Mouse (Mus musculus) liver, embryonic 13.5 days (tissue): Measurements from ENCODE around the gene Dlx4. TPM values are rescaled to one million over a fixed set of nuclear protein-coding genes. Genes with fewer than 3 reads are reported as not detected.

ENCODE experiments used
- ATAC-seq: fragments of 200-750 bp; cut with Nextera tagmentation; 2 replicates; pipeline ENCODE4 v1.8.0; 2017; ENCODE audit warnings: low read depth, mild to moderate bottlenecking, moderate number of reproducible peaks, moderate library complexity
- DNase-seq: peaks from one replicate; pipeline ENCODE4 v3.0.0; 2022
- H3K27ac ChIP-seq: fragments of 300-500 bp; sonication (generic); 2 replicates; pipeline ENCODE4 v1.5.1; 2015; ENCODE audit warnings: moderate library complexity, mild to moderate bottlenecking, inconsistent platforms
- H3K27me3 ChIP-seq: fragments of 300-500 bp; sonication (generic); 2 replicates; pipeline ENCODE4 v1.6.1; 2015; ENCODE audit warnings: mild to moderate bottlenecking, inconsistent platforms
- H3K36me3 ChIP-seq: fragments of 300-500 bp; sonication (generic); 2 replicates; pipeline ENCODE4 v1.6.1; 2015; ENCODE audit warnings: mild to moderate bottlenecking, inconsistent platforms
- H3K4me1 ChIP-seq: fragments of 300-500 bp; sonication (generic); replicated peaks from 2 replicates; pipeline ENCODE4 v1.6.1; 2015; ENCODE audit warnings: inconsistent platforms
- H3K4me2 ChIP-seq: fragments of 300-500 bp; sonication (generic); 2 replicates; pipeline ENCODE4 v1.6.1; 2015; ENCODE audit warnings: inconsistent platforms, mild to moderate bottlenecking, moderate library complexity
- H3K4me3 ChIP-seq: fragments of 300-500 bp; sonication (generic); replicated peaks from 2 replicates; pipeline ENCODE4 v1.5.1; 2015; ENCODE audit warnings: mild to moderate bottlenecking, inconsistent platforms
- H3K9ac ChIP-seq: fragments of 300-500 bp; sonication (generic); 2 replicates; pipeline ENCODE4 v1.6.1; 2015; ENCODE audit warnings: mild to moderate bottlenecking, inconsistent platforms
- H3K9me3 ChIP-seq: fragments of 300-500 bp; sonication (generic); replicated peaks from 2 replicates; pipeline ENCODE4 v1.6.1; 2016; ENCODE audit warnings: inconsistent platforms
- WGBS: fragments of 180-500 bp; shearing (Covaris S2); methylation state at CpG from one replicate; pipeline ENCODE4 v1.1.7; 2015; ENCODE audit not compliant: insufficient replicate concordance; 5-methylcytosine and 5-hydroxymethylcytosine counted together
- polyA plus RNA-seq: library from polyadenylated mRNA; unstranded; fragments of >200 nt; fragmentation: Nextera tagmentation; extraction: Ambion mirVana; gene quantifications from 2 replicates; pipeline ENCODE4 v1.2.1, GENCODE M21; 2015

Dlx4 gene
- polyA plus RNA-seq, result 0.09 TPM in 1 of 2 replicates, not detected in the other

GRCm38 (mm10) chr11:95145851-95146403 lies at the start of gene Dlx4:
TSS of gene Dlx4 (minus strand) at chr11:95146263.
- Histone ChIP-seq H3K4me2 (peak within 1 kb of the TSS; percentile 66), H3K36me3 (no peaks in the 10 kb centered on the region), H3K4me3 (peak within 1 kb of the TSS; percentile 52), H3K27me3 (peaks cover 100% of the 10 kb centered on the region), H3K9ac (no peak within 1 kb of the TSS), H3K27ac (no peak within 1 kb of the TSS), H3K4me1 (peaks cover 23% of the 10 kb centered on the region), H3K9me3 (no peaks in the 10 kb centered on the region)
- under 1% methylated on average over 48 of the region's 48 CpGs for WGBS
- ATAC-seq (no peak), DNase-seq (no peak)

- ATAC-seq (peak; percentile 39; the same call in 1 of the 2 replicates), DNase-seq (no peak)
- Histone ChIP-seq H3K4me1 (no peaks in the 10 kb centered on the region; the same call in 1 of the 2 replicates), H3K4me2 (no peak overlapping the region), H3K4me3 (no peak overlapping the region), H3K27me3 (peaks cover 36% of the 10 kb centered on the region), H3K27ac (no peak overlapping the region), H3K9ac (no peak overlapping the region), H3K9me3 (no peaks in the 10 kb centered on the region), H3K36me3 (no peaks in the 10 kb centered on the region)
- WGBS, result 42% methylated on average over 11 of the region's 11 CpGs
Observed at GRCm38 (mm10) chr11:95189863-95190262, 43.8 kb upstream of the Dlx4 start.

GRCm38 (mm10) chr11:95186826-95187225 lies 40.8 kb upstream of the Dlx4 start:
- no peak overlapping the region for H3K4me2 ChIP-seq
- H3K4me1 ChIP-seq, result no peaks in the 10 kb centered on the region; the same call in 1 of the 2 replicates
- H3K9me3 ChIP-seq, result no peaks in the 10 kb centered on the region
- DNase-seq, result no peak
- no peak overlapping the region for H3K9ac ChIP-seq
- no peak overlapping the region for H3K27ac ChIP-seq
- no peaks in the 10 kb centered on the region for H3K36me3 ChIP-seq
- WGBS, result 69% methylated on average over 7 of the region's 7 CpGs
- no peak for ATAC-seq
- no peak overlapping the region for H3K4me3 ChIP-seq
- H3K27me3 ChIP-seq, result peaks cover 45% of the 10 kb centered on the region

- ATAC-seq (no peak), DNase-seq (no peak)
- H3K9me3 ChIP-seq, result no peaks in the 10 kb centered on the region
- 25% methylated on average over 11 of the region's 11 CpGs for WGBS
- H3K27me3 ChIP-seq, result peaks cover 41% of the 10 kb centered on the region
- H3K4me1 ChIP-seq, result no peaks in the 10 kb centered on the region; the same call in 1 of the 2 replicates
- no peak overlapping the region for H3K9ac ChIP-seq
- H3K4me3 ChIP-seq, result no peak overlapping the region
- H3K4me2 ChIP-seq, result no peak overlapping the region
- H3K36me3 ChIP-seq, result no peaks in the 10 kb centered on the region
- H3K27ac ChIP-seq, result no peak overlapping the region
Observed at GRCm38 (mm10) chr11:95185700-95186099, 39.6 kb upstream of the Dlx4 start.

- H3K9ac ChIP-seq, result no peak overlapping the region
- peaks cover 46% of the 10 kb centered on the region for H3K27me3 ChIP-seq
- no peaks in the 10 kb centered on the region for H3K36me3 ChIP-seq
- no peak for ATAC-seq
- no peak for DNase-seq
- no peaks in the 10 kb centered on the region; the same call in 1 of the 2 replicates for H3K4me1 ChIP-seq
- H3K4me3 ChIP-seq, result no peak overlapping the region
- no peaks in the 10 kb centered on the region for H3K9me3 ChIP-seq
- no peak overlapping the region for H3K4me2 ChIP-seq
- 26% methylated on average over 5 of the region's 5 CpGs for WGBS
- no peak overlapping the region for H3K27ac ChIP-seq
Observed at GRCm38 (mm10) chr11:95184561-95184960, 38.5 kb upstream of the Dlx4 start.

- WGBS, result 56% methylated on average over 12 of the region's 12 CpGs
- H3K27me3 ChIP-seq, result peaks cover 33% of the 10 kb centered on the region; the same call in 1 of the 2 replicates
- no peak overlapping the region for H3K9ac ChIP-seq
- H3K4me2 ChIP-seq, result no peak overlapping the region
- H3K9me3 ChIP-seq, result no peaks in the 10 kb centered on the region
- no peak overlapping the region for H3K27ac ChIP-seq
- H3K36me3 ChIP-seq, result no peaks in the 10 kb centered on the region
- ATAC-seq, result no peak
- H3K4me1 ChIP-seq, result no peaks in the 10 kb centered on the region
- H3K4me3 ChIP-seq, result no peak overlapping the region
- no peak for DNase-seq
Observed at GRCm38 (mm10) chr11:95179311-95179710, 33.2 kb upstream of the Dlx4 start.

- H3K4me3 ChIP-seq, result no peak overlapping the region
- 60% methylated on average over 5 of the region's 5 CpGs for WGBS
- ATAC-seq (no peak), DNase-seq (no peak)
- H3K27ac ChIP-seq, result no peak overlapping the region
- peaks cover 6% of the 10 kb centered on the region; the same call in 1 of the 2 replicates for H3K4me1 ChIP-seq
- H3K9me3 ChIP-seq, result no peaks in the 10 kb centered on the region
- peaks cover 6% of the 10 kb centered on the region; the same call in 1 of the 2 replicates for H3K27me3 ChIP-seq
- H3K9ac ChIP-seq, result no peak overlapping the region
- H3K4me2 ChIP-seq, result no peak overlapping the region
- H3K36me3 ChIP-seq, result no peaks in the 10 kb centered on the region
Observed at GRCm38 (mm10) chr11:95165857-95166256, 19.8 kb upstream of the Dlx4 start.

GRCm38 (mm10) chr11:95161708-95162107 lies 15.6 kb upstream of the Dlx4 start:
- DNase-seq, result no peak
- no peak for ATAC-seq
- H3K4me3 ChIP-seq, result no peak overlapping the region

GRCm38 (mm10) chr11:95160693-95161092 lies 14.6 kb upstream of the Dlx4 start:
- no peaks in the 10 kb centered on the region for H3K9me3 ChIP-seq
- H3K4me2 ChIP-seq, result no peak overlapping the region
- ATAC-seq, result no peak
- no peak for DNase-seq
- no peak overlapping the region for H3K9ac ChIP-seq
- H3K4me3 ChIP-seq, result no peak overlapping the region
- peaks cover 2% of the 10 kb centered on the region; the same call in 1 of the 2 replicates for H3K4me1 ChIP-seq
- no peaks in the 10 kb centered on the region for H3K36me3 ChIP-seq
- peaks cover 12% of the 10 kb centered on the region; the same call in 1 of the 2 replicates for H3K27me3 ChIP-seq
- no peak overlapping the region for H3K27ac ChIP-seq
- 31% methylated on average over 7 of the region's 7 CpGs for WGBS

More at GRCm38 (mm10) chr11:95161708-95162107, 15.6 kb upstream of the Dlx4 start:
- H3K4me2 ChIP-seq, result no peak overlapping the region
- no peaks in the 10 kb centered on the region for H3K36me3 ChIP-seq
- H3K27ac ChIP-seq, result no peak overlapping the region
- peaks cover 12% of the 10 kb centered on the region; the same call in 1 of the 2 replicates for H3K27me3 ChIP-seq
- WGBS, result 47% methylated on average over 4 of the region's 4 CpGs
- H3K9ac ChIP-seq, result no peak overlapping the region
- peaks cover 6% of the 10 kb centered on the region; the same call in 1 of the 2 replicates for H3K4me1 ChIP-seq
- no peaks in the 10 kb centered on the region for H3K9me3 ChIP-seq

GRCm38 (mm10) chr11:95159763-95160371 lies 13.8 kb upstream of the Dlx4 start:
- no peak overlapping the region for H3K27ac ChIP-seq
- no peaks in the 10 kb centered on the region for H3K9me3 ChIP-seq
- no peaks in the 10 kb centered on the region for H3K36me3 ChIP-seq
- DNase-seq (no peak), ATAC-seq (no peak)
- H3K9ac ChIP-seq, result no peak overlapping the region
- H3K4me1 ChIP-seq, result no peaks in the 10 kb centered on the region
- no peak overlapping the region for H3K4me2 ChIP-seq
- WGBS, result 67% methylated on average over 8 of the region's 8 CpGs
- H3K27me3 ChIP-seq, result peaks cover 15% of the 10 kb centered on the region; the same call in 1 of the 2 replicates
- H3K4me3 ChIP-seq, result no peak overlapping the region

GRCm38 (mm10) chr11:95157872-95158271 lies 11.8 kb upstream of the Dlx4 start:
- Histone ChIP-seq H3K9ac (no peak overlapping the region), H3K4me3 (no peak overlapping the region), H3K36me3 (no peaks in the 10 kb centered on the region), H3K27ac (no peak overlapping the region), H3K27me3 (peaks cover 27% of the 10 kb centered on the region), H3K4me2 (no peak overlapping the region), H3K9me3 (no peaks in the 10 kb centered on the region), H3K4me1 (no peaks in the 10 kb centered on the region)
- ATAC-seq (no peak), DNase-seq (no peak)
- 28% methylated on average over 5 of the region's 5 CpGs for WGBS
